Mouse (Mus musculus) cerebellum, adult 8-10 months (tissue): Measurements from ENCODE around the gene Olfr159.

Source experiments
- DNase-seq: peaks from one replicate; pipeline ENCODE4 v3.0.0; 2022

Olfr159 gene

DNA sequence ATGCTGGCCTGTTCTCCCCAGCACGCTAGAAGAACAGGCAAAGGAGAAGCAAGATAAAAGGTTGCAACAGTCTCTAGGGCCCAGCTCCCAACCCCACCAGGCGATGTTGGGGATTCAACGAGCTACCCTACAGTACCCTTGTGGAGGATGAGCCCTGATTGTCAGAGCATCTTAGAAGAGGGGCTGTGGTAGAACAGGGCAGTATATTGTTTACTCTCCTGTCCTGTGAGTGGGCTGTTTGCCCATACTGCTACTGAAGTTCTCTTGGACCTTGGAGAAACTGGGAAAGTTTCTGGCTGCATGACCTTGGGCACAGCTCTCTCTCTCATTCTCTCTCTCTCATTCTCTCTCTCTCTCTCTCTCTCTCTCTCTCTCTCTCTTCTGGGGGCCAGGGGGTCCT is 41.7 kb downstream of the Olfr159 start:
- no peak for DNase-seq

DNA sequence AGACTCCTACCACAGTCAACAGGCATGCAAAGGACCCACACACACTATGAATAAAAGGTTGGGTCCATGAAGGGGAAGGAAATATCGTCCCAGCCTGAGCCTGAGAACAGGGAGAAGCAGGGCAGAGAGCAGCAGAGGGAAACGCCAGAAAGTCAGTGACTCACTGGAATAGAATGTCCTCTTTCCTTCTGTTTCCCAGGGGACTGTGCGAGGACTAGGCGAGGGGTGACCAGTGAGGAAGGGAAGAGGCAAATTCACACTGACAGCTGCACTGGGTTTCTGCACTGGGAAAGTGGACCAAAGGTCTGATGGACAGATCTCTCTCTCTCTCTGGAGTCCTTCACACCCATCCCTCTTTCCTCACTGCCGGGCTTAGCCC is 42.2 kb downstream of the Olfr159 start:
- DNase-seq, result no peak

DNA sequence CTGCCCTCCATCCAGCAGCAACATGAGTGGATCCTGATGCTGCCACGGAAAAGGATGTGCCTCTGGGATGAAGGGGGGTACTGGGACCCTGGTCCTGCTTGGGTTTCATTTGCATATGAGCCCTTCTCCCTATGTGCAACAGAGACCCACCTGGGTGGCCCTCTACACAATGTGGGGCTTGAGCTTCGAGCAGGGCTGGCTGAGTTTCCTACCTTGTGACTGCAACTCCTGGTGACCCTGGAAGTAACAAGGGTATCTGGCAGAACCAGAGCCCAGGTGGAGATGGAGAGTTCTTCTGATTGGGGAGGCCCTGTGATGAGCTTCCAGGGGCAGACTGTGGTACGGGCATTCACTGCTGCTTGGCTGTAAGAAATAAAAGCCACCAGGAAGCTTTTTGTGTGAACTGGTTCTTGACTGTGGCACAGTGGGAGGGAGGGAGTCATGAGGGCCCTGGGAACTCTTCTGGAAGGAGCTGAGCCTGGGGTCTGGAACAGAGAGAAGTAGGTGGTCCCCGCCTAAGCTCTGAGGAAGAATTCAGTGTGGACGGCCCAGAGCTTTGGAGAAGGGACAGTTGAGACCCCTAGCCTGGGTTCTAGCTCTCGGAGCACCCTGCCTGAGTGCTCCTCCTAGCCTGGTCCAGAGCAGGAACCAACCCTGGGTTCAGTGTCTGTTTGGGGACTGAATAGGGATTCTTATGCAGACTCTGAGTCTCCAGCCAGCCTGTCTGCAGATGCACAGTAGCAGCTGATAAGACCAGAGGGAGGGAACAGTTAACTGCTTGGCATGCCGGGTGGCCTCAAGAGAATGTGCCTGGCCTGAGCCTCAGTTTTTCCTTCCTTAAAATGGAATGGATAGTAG is 42.9 kb downstream of the Olfr159 start:
- no peak for DNase-seq

DNA sequence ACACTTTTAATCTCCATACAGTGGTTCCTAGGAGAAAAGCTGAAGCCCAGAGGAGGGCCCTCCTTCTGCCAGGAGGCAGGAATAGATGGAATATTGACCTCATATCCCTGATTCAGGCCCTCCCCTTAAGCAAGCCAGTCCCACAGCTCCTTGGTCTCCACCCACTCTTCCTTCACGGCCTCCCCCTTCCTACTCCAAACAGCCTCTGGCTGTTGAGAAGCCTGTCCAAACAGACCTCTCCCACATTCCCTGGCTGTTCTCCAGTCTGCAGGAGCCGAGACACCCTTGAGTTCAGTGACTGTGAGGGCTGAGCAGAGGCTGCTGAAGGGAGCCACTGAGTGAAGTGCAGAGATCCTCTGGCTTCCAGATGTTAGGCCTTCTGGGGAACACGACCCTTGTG is 43.8 kb downstream of the Olfr159 start, which contains the start of gene Hrct1:
TSS of gene Hrct1 (plus strand) at position 194 of the 400 bp plus-strand sequence.
- no peak for DNase-seq

DNA sequence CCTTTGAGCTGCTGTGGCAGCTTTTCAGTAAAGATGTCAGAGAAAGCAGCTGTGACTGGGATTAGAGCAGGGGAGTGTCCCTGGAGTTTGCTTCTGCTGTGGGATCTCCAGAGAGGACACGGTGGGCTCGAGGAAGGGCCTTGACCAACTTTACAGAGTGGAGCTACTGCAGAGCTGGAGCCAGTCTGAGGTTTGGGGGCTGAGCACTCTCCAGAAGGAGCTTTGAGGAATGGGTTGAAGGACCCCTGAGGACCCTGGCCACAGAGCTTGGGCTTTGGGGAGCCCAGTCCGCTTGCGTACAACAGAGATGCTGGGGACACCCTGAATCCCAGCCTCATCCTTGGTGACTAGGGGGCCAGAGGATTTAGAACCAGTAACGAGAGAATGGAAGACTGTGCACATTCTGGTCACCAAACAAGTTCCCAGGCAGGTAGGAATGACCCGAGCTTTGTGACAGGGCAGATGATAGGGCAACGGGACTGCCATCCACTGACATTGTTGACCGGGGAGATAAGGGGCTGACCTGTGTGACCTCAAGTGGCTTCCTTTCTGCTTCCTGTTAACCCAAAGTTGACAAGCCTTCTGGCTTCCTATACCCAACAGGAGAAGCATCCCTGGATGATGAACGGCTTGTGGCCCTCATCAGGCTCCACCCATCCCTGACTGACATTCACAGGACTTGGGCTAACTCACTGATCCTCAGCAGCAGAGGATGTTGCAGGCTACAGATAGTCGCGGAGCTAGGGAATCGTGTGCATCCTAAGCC is 44.4 kb downstream of the Olfr159 start:
- DNase-seq, result no peak

DNA sequence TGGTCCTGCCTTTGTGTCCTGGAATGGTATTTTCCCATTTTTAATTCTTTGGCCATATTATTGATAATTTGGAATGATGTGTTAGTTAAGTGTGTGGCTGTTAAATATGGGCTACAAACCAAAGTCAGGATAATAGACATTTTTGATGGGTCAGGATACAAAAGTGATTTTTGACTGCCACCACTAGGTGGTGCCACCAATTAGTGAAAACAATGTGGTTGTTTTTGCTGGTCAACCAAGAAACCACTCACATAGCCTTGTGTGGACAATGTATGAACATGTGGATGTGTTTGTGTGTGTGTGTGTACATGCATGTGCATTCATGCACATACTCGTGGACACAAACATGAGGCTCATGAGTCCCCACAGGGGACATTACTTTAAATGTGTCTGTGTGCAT is 46.0 kb downstream of the Olfr159 start:
- peak; percentile 20 for DNase-seq

DNA sequence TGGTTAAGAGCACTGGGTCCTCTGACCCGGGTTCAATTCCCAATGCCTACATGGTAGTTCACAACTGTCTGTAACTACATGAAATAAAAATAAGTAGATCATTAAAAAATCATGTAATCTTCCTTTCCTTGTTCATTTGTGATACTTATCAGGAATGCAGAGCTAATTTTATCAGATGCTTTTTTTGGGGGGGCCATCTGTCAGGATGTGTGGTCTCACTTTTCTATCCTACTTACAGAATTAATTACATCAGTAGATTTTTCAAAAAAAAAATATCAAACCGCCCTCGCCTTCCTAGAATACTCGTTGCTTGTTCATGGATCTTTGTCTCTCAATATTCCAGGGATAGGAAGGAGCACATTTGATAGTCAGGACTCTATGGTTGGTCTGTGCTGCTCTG is 48.6 kb downstream of the Olfr159 start:
- no peak for DNase-seq

DNA sequence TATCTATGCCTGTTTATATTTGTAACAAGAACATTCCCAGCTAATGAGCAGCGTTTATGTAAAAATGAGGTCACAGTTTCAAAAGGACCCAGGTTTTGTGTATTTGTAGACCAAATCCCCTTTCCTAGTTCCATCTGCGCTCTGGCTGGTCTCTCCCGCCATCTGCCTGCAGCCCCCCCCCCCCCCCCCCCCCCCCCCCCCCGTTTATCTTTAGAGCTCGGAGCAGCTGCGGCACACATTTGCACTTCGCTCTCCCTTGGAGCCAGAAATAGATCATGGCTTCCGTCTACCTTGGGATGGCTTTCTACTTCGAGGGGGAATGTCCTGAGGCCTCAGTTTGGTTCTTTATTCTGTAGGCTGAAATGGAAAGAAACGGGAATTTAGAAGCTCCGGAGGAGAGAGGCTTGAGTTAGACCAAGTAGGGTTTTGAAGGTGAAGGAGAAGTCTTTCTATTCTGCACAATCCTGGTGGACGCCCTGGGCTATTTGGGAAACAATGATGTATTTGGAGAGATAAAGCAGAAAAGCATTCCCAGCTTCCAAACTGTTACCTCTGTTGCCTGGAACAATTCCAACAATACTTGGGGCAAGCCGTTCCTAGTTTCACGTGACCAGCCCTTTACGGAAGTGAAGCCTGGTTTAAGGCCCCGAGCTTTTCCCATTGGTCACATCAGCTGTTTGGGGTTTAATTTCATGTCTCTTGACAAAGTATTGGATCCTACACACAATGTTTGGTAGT is 50.1 kb downstream of the Olfr159 start:
- DNase-seq, result no peak
